Mouse (Mus musculus): Measurements from ENCODE around the gene Gm9603. TPM values are rescaled to one million over a fixed set of nuclear protein-coding genes. Genes with fewer than 3 reads are reported as not detected.
"Not testable (repeated sequence)": the region's sequence is repeated elsewhere in the genome, so short reads cannot be mapped to it uniquely, and the experiment has no call there.

Gene Gm9603
- polyA plus RNA-seq (2015; fragmentation: Nextera tagmentation; extraction: Ambion mirVana), result not detected in 2 replicates

- H3K9me3 ChIP-seq (ENCODE audit: control insufficient read depth, low read length); H3K27ac ChIP-seq (ENCODE audit: low read length); H3K4me3 ChIP-seq (ENCODE audit: low read length); H3K4me1 ChIP-seq (replicated peaks; ENCODE audit: control insufficient read depth, insufficient read depth, low read length); ATAC-seq (ENCODE audit: low read depth); H3K36me3 ChIP-seq (ENCODE audit: control insufficient read depth, insufficient read depth, low read length); H3K27me3 ChIP-seq (ENCODE audit: control insufficient read depth, insufficient read depth, low read depth, low read length); H3K9ac ChIP-seq (ENCODE audit: low read length); H3K4me2 ChIP-seq (ENCODE audit: low read depth, low read length): not testable (repeated sequence)
- no CpG with 5 or more reads among the region's 2 CpGs for WGBS
Observed at GRCm38 (mm10) chr14:5687357-5687756, at the start of gene Gm9603. Gene Gm9603 (minus strand): TSS chr14:5687457.

- H3K9ac ChIP-seq (ENCODE audit: low read length); H3K9me3 ChIP-seq (ENCODE audit: control insufficient read depth, low read length); H3K4me1 ChIP-seq (replicated peaks; ENCODE audit: control insufficient read depth, insufficient read depth, low read length); ATAC-seq (ENCODE audit: low read depth); H3K27me3 ChIP-seq (ENCODE audit: control insufficient read depth, insufficient read depth, low read depth, low read length); H3K27ac ChIP-seq (ENCODE audit: low read length); H3K4me3 ChIP-seq (ENCODE audit: low read length); H3K36me3 ChIP-seq (ENCODE audit: control insufficient read depth, insufficient read depth, low read length); H3K4me2 ChIP-seq (ENCODE audit: low read depth, low read length): not testable (repeated sequence)
- WGBS, result no CpG with 5 or more reads among the region's 1 CpGs
Observed at GRCm38 (mm10) chr14:5632928-5633327, 54.3 kb downstream of the Gm9603 start, which contains the start of gene Gm8265. Gene Gm8265 (minus strand): TSS chr14:5633028.

Other genes starting within 250 kb of the Gm9603 start
- 0.44 TPM in 2 replicates for gene Gm3194, start 232.0 kb downstream of the Gm9603 start, polyA plus RNA-seq (2015; fragmentation: Nextera tagmentation; extraction: Ambion mirVana)
- not detected in 2 replicates for gene Gm8246, start 209.6 kb downstream of the Gm9603 start, polyA plus RNA-seq (2015; fragmentation: Nextera tagmentation; extraction: Ambion mirVana)
- gene Gm3187, start 203.2 kb downstream of the Gm9603 start, polyA plus RNA-seq (2015; fragmentation: Nextera tagmentation; extraction: Ambion mirVana), result 0.09 TPM in 1 of 2 replicates, not detected in the other
- gene Gm3488, start 185.8 kb downstream of the Gm9603 start, polyA plus RNA-seq (2015; fragmentation: Nextera tagmentation; extraction: Ambion mirVana), result 1.0 and 1.6 TPM in 2 replicates
- gene Gm3532, start 149.0 kb downstream of the Gm9603 start, polyA plus RNA-seq (2015; fragmentation: Nextera tagmentation; extraction: Ambion mirVana), result 0.35 TPM in 1 of 2 replicates, not detected in the other
- not detected in 2 replicates for gene Gm8265, start 54.4 kb downstream of the Gm9603 start, polyA plus RNA-seq (2015; fragmentation: Nextera tagmentation; extraction: Ambion mirVana)
- 0.35 and 0.57 TPM in 2 replicates for gene Gm3373, start 54.1 kb upstream of the Gm9603 start, polyA plus RNA-seq (2015; fragmentation: Nextera tagmentation; extraction: Ambion mirVana)
- gene Gm3383, start 120.5 kb upstream of the Gm9603 start, polyA plus RNA-seq (2015; fragmentation: Nextera tagmentation; extraction: Ambion mirVana), result 0.44 TPM in 2 replicates
- gene Gm3424, start 142.9 kb upstream of the Gm9603 start, polyA plus RNA-seq (2015; fragmentation: Nextera tagmentation; extraction: Ambion mirVana), result not detected in 2 replicates
- 0.13 and 0.24 TPM in 2 replicates for gene Gm8237, start 192.9 kb upstream of the Gm9603 start, polyA plus RNA-seq (2015; fragmentation: Nextera tagmentation; extraction: Ambion mirVana)

Measured in lung, embryonic 16.5 days (tissue).